Mouse (Mus musculus) gastrocnemius, adult 2 months (tissue): ENCODE measurements around the gene Plcb3. TPM values are rescaled to one million over a fixed set of nuclear protein-coding genes. Genes with fewer than 3 reads are reported as not detected.
A peak's percentile ranks its signal among the peaks of the same experiment; 100 is the strongest.

Experiments used
- DNase-seq: peaks from one replicate; pipeline ENCODE4 v3.0.0; 2022
- H3K27ac ChIP-seq: fragments of 200-600 bp; 2 replicates; pipeline ENCODE4 v1.8.1; 2022; ENCODE audit warnings: mild to moderate bottlenecking
- H3K4me3 ChIP-seq: fragments of 200-600 bp; 2 replicates; pipeline ENCODE4 v1.8.1; 2022; ENCODE audit warnings: mild to moderate bottlenecking, moderate library complexity
- CTCF ChIP-seq: fragments of 200-600 bp; IDR thresholded peaks from 2 replicates; pipeline ENCODE4 v1.8.1; 2022; ENCODE audit warnings: antibody characterized with exemption, mild to moderate bottlenecking, moderate library complexity
- intact Hi-C: fragments of 180-260 bp; cut with DNase I; formaldehyde crosslinking; loops from one replicate; pipeline ENCODE4 v1.15.1; 2025
- total RNA-seq, 2 experiments: library from RNA; stranded (reverse); gene quantifications; 2 replicates each; pipeline ENCODE4 v1.2.3; 2021

Plcb3 gene
- total RNA-seq, 2 experiments from 2014 or later, result 9.1 to 11.0 TPM

DNA sequence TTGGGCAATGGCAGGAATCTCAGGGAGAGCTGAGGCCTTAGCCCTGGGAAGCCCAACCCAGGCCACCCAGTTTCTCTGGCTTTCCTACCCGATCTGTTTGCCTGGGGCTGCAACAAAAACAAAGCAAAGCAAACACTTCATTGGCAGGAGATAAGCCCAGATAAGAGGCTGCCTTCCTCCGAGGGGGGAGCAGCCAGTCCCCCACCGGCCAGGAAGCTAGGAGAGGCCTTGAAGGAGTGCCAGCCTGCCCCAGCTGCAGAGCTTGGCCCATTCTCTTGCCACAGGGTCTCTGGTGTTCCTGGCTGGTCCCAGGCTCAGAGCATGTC, 23.6 kb downstream of the Plcb3 start:
- peak; percentile 65 for DNase-seq
- Histone ChIP-seq H3K27ac (peak overlapping the region; percentile 100), H3K4me3 (peak overlapping the region; percentile 82)
- intact Hi-C loops, result loop anchor here (2.0 kb wide), 1 partner anchor 16 kb away; no protein-coding TSS in a partner anchor
- no peak for TF ChIP-seq CTCF

DNA sequence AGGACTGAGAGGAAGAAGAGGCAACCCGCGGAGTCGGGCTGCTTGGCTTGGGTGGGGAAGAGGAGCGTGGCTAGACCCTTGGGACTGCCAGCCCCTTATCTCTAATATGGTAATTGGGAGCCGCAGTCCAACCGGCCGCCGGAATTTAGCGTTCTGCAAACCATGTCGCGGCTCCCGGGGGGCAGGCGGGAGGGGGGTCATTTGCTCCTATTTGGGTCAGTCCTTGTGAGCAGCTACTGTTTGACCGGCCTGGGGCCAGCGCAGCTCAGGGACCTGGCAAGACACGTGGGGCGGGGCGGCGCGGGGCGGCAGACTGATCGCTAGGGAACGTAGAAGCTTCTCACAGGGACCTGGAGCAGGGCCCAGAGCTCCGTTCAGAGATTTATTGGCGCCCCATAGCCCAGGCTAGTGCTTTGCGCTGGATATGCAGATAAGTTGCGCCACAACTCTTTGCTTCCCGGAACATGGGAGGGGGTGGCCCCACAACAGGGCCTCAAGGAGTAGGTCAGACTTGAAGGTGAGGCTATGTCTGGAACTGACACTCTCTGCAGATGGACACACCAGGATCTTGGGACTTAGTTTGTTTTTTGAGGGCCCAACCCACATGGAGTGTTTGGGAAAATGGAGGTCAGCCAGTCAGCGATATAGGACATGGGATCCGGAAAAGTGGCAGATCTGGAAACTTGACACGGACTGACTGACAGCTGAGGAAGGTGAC, 24.1 kb downstream of the Plcb3 start:
- no peak for TF ChIP-seq CTCF
- intact Hi-C loops, result loop anchor here (1.0 to 2.0 kb wide), 2 partner anchors 10 to 17 kb away; partner anchors contain the start of gene Gpr137

DNA sequence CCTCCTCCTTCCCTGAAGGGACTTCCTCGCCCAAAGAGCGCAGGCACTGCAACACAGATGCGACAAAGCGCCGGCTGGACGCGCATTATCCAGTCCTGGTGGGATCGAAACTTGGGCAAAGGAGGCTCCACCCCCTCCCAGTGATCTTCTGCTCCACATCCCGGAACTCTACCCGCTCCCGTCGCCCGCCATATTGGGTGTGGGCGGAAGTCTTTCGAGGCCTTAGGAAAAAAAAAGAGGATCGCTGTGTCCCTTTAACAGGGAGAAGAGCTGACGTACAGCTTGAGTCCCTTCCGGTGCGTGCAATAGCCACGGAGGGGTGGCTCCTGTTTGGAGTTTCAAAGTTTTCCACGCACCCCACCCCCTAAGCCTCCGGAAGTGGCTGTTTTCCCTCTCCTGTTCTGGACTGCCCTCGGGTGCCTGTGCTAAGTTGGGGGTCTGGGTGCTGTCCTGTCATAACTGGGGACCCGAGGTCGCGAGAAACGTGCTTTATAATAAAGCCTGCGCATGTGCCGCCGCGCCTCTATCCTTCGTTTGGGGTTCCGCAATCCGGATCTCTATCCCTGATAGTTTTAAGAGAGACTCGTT, 24.8 kb downstream of the Plcb3 start:
- TF ChIP-seq CTCF, result no peak
- Histone ChIP-seq H3K4me3 (peak overlapping the region; percentile 82), H3K27ac (peak overlapping the region; percentile 100)
- intact Hi-C loops, result loop anchor here (1.0 kb wide), 1 partner anchor 9 kb away; the partner anchor contains the start of gene Gpr137
- peak; percentile 95 for DNase-seq

More for the DNA sequence above, 24.1 kb downstream of the Plcb3 start:
- DNase-seq, result peak; percentile 93
- Histone ChIP-seq H3K27ac (peak overlapping the region; percentile 100), H3K4me3 (peak overlapping the region; percentile 82)

DNA sequence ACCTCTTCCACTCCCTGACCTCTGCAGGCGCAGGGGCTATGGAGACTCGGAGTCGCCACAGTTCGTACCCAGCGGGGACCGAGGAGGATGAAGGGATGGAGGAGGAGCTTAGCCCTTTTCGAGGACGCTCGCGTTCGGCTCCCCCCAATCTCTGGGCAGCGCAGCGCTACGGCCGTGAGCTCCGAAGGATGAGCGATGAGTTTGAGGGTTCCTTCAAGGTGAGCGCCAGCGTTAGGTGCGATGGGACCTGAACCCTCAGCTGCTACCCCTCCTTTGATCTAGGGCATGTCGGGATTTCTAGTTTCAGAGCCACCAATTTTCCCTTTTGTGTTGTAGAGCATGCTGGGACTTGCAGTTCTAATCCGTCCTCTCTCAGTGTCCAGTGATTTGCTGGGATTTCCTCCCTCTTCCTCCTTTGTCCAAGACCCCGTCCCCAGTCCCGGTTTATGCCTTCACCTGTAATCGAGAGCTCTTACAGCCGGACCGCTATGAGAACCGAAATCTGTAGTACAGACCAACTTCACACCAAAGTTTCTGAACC, 25.6 kb downstream of the Plcb3 start:
- peak; percentile 54 for DNase-seq
- H3K4me3 ChIP-seq, result peak overlapping the region; percentile 82
- no peak for TF ChIP-seq CTCF
- intact Hi-C loops, result loop anchor here (1.0 kb wide), 1 partner anchor 8 kb away; the partner anchor contains the start of gene Gpr137
- H3K27ac ChIP-seq, result peak overlapping the region; percentile 100

- intact Hi-C loops, result no loop called here
- TF ChIP-seq CTCF, result no peak
- no peak overlapping the region; the same call in 1 of the 2 replicates for H3K27ac ChIP-seq
- DNase-seq, result no peak
- peak overlapping the region; percentile 82 for H3K4me3 ChIP-seq
Observed at GRCm38 (mm10) chr19:6949951-6950350, 26.3 kb downstream of the Plcb3 start.

- H3K27ac ChIP-seq, result no peak overlapping the region
- DNase-seq, result no peak
- intact Hi-C loops, result no loop called here
- no peak for TF ChIP-seq CTCF
- no peak overlapping the region for H3K4me3 ChIP-seq
Observed at GRCm38 (mm10) chr19:6949532-6949931, 26.7 kb downstream of the Plcb3 start.

DNA sequence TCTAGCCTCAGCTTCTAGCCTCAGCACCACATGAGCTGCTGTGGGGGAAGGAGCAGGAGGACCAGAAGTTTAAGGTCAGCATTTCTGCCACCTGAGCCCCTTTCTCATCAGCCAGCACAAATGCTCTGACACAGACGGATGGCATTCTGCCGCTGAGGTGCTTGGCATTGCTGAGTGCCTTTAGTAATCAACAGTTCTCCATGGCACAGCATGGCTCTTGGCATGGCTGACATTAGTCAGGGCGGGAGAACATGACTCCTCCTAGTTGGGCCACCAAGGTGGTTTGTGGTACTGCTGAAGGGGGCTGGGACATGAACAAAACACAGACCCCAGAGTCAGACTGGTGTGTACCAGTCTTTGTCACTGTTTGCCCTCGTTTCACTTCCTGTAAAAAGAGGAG, 28.1 kb downstream of the Plcb3 start:
- intact Hi-C loops, result no loop called here
- no peak overlapping the region for H3K4me3 ChIP-seq
- DNase-seq, result no peak
- H3K27ac ChIP-seq, result no peak overlapping the region
- TF ChIP-seq CTCF, result no peak

DNA sequence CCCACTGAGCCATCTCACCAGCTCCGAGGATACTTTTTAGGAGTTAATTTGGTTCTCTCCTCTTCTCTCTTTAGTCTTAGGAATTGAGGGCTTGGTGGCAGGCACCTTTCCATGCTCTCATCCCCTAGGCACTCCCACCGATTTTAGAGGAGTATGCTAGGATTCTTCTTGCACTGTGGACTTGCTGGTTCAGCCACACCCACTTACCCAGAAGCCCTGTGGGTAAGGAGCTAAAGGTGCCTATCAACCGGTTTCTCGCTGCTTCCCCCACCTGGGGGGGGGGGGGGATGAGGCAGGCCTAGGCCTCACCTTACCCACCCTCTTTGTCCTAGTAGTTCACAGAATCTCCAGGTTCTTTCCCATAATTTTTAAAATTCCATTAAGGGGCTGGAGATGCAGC, 28.5 kb downstream of the Plcb3 start:
- no peak overlapping the region for H3K27ac ChIP-seq
- DNase-seq, result no peak
- TF ChIP-seq CTCF, result no peak
- intact Hi-C loops, result no loop called here
- H3K4me3 ChIP-seq, result no peak overlapping the region

GRCm38 (mm10) chr19:6943709-6944108, 32.6 kb downstream of the Plcb3 start:
- H3K4me3 ChIP-seq, result no peak overlapping the region
- no peak overlapping the region for H3K27ac ChIP-seq
- DNase-seq, result no peak
- intact Hi-C loops, result no loop called here
- TF ChIP-seq CTCF, result no peak

- no peak for DNase-seq
- intact Hi-C loops, result loop anchor here (1.0 kb wide), 1 partner anchor 9 kb away; no protein-coding TSS in a partner anchor
- peak overlapping the region; percentile 93 for H3K4me3 ChIP-seq
- TF ChIP-seq CTCF, result no peak
- peak overlapping the region; percentile 95 for H3K27ac ChIP-seq
Observed at GRCm38 (mm10) chr19:6942764-6943163, 33.5 kb downstream of the Plcb3 start.

- TF ChIP-seq CTCF, result no peak
- H3K27ac ChIP-seq, result peak within 1 kb of the TSS; percentile 95
- H3K4me3 ChIP-seq, result peak within 1 kb of the TSS; percentile 93
- intact Hi-C loops, result loop anchor here (1.0 kb wide), 1 partner anchor 9 kb away; no protein-coding TSS in a partner anchor
- DNase-seq, result peak; percentile 98
Observed at GRCm38 (mm10) chr19:6942249-6942691, 34.0 kb downstream of the Plcb3 start, which contains the start of gene Gpr137. Gpr137 (minus strand) TSS chr19:6942480.

GRCm38 (mm10) chr19:6941372-6942248, 34.7 kb downstream of the Plcb3 start, which contains the start of gene Bad:
Bad (plus strand) TSS chr19:6941861.
- peak; percentile 34 for TF ChIP-seq CTCF
- peak; percentile 96 for DNase-seq
- H3K27ac ChIP-seq, result peak within 1 kb of the TSS; percentile 95
- intact Hi-C loops, result loop anchor here (1.0 kb wide), 1 partner anchor 10 kb away; no protein-coding TSS in a partner anchor
- peak within 1 kb of the TSS; percentile 93 for H3K4me3 ChIP-seq
